Mouse (Mus musculus) midbrain, postnatal 0 days (tissue): ENCODE measurements around the gene Kcnma1. TPM values are rescaled to one million over a fixed set of nuclear protein-coding genes. Genes with fewer than 3 reads are reported as not detected.

ENCODE experiments used
- ATAC-seq: fragments of 200-750 bp; cut with Nextera tagmentation; 2 replicates; pipeline ENCODE4 v1.8.0; 2017; ENCODE audit warnings: moderate number of reproducible peaks, mild to moderate bottlenecking, moderate TSS enrichment, moderate library complexity; ENCODE audit not compliant: low FRiP score
- DNase-seq: peaks from one replicate; pipeline ENCODE4 v3.0.0-alpha.2; 2015; ENCODE audit warnings: low spot score
- H3K27ac ChIP-seq: fragments of 300-500 bp; sonication (generic); 2 replicates; pipeline ENCODE4 v1.5.1; 2014; ENCODE audit warnings: low read depth, mild to moderate bottlenecking, low read length, mixed read lengths
- H3K27me3 ChIP-seq: fragments of 300-500 bp; sonication (generic); 2 replicates; pipeline ENCODE4 v1.6.1; 2014; ENCODE audit warnings: low read length, control low read depth, mixed read lengths; ENCODE audit not compliant: insufficient read depth
- H3K36me3 ChIP-seq: fragments of 300-500 bp; sonication (generic); 2 replicates; pipeline ENCODE4 v1.6.1; 2014; ENCODE audit warnings: low read length, control low read depth, mixed read lengths; ENCODE audit not compliant: insufficient read depth
- H3K4me1 ChIP-seq: fragments of 300-500 bp; sonication (generic); 2 replicates; pipeline ENCODE4 v1.6.1; 2014; ENCODE audit warnings: mild to moderate bottlenecking, control low read depth, antibody characterized with exemption, low read length, mixed read lengths; ENCODE audit not compliant: insufficient read depth
- H3K4me2 ChIP-seq: fragments of 300-500 bp; sonication (generic); 2 replicates; pipeline ENCODE4 v1.6.1; 2014; ENCODE audit warnings: low read depth, mild to moderate bottlenecking, low read length, mixed read lengths; ENCODE audit not compliant: poor library complexity, severe bottlenecking
- H3K4me3 ChIP-seq: fragments of 300-500 bp; sonication (generic); 2 replicates; pipeline ENCODE4 v1.5.1; 2014; ENCODE audit warnings: low read depth, mild to moderate bottlenecking, low read length, moderate library complexity
- H3K9ac ChIP-seq: fragments of 300-500 bp; sonication (generic); replicated peaks from 2 replicates; pipeline ENCODE4 v1.6.1; 2014; ENCODE audit warnings: mild to moderate bottlenecking, low read length, moderate library complexity, mixed read lengths; ENCODE audit not compliant: poor library complexity, severe bottlenecking
- H3K9me3 ChIP-seq: fragments of 300-500 bp; sonication (generic); 2 replicates; pipeline ENCODE4 v1.6.1; 2016; ENCODE audit warnings: low read length, control low read depth
- CTCF ChIP-seq: IDR thresholded peaks from 2 replicates; pipeline ENCODE4 v1.5.1; 2016; ENCODE audit warnings: antibody characterized with exemption, mild to moderate bottlenecking
- WGBS: fragments of 180-500 bp; shearing (Covaris S2); extraction: QIAGEN DNeasy Blood & Tissue Kit; methylation state at CpG from one replicate; pipeline ENCODE4 v1.1.7; 2014; 5-methylcytosine and 5-hydroxymethylcytosine counted together
- polyA plus RNA-seq: library from polyadenylated mRNA; unstranded; fragments of >200 nt; fragmentation: Nextera tagmentation; extraction: Ambion mirVana; gene quantifications from 2 replicates; pipeline ENCODE4 v1.2.1, GENCODE M21; 2015
- total RNA-seq: library from RNA; depleted of rRNA; stranded (reverse); fragments of >200 nt; gene quantifications from 2 replicates; pipeline ENCODE4 v1.2.3, GENCODE M21; 2014

The Kcnma1 gene
- total and polyA plus RNA-seq, 2 experiments from 2014 or later: 20.6 to 45.7 TPM

DNA sequence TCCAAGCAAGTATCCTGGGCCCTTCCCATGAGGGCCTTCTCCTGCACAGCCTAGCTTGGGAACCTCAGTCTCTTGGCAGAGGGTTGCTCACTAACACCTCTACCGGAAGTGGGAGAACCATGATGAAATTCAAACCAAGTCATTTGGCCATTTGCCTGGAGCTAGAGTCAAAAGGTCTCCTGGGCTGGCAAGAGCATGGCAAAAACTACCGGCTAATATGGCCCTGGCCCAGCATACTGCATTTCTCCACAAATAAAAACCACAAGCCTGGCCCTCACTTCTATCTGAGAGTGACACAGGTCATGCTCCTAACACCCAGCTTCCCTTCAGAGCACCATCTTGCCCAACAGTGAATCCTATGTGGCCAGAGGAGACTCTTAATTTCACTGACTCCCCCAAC is 159.3 kb downstream of the Kcnma1 start:
- ATAC-seq (no peak), DNase-seq (no peak)
- Histone ChIP-seq H3K9ac (no peak overlapping the region), H3K4me2 (no peak overlapping the region), H3K36me3 (no peaks in the 10 kb centered on the region), H3K4me3 (no peak overlapping the region), H3K27me3 (no peaks in the 10 kb centered on the region), H3K9me3 (no peaks in the 10 kb centered on the region), H3K4me1 (0 out of 2 replicates have a peak, but pooled peaks cover 5% of the 10 kb centered on the region), H3K27ac (no peak overlapping the region)
- no peak for TF ChIP-seq CTCF
- 86% methylated on average over 2 of the region's 2 CpGs for WGBS

DNA sequence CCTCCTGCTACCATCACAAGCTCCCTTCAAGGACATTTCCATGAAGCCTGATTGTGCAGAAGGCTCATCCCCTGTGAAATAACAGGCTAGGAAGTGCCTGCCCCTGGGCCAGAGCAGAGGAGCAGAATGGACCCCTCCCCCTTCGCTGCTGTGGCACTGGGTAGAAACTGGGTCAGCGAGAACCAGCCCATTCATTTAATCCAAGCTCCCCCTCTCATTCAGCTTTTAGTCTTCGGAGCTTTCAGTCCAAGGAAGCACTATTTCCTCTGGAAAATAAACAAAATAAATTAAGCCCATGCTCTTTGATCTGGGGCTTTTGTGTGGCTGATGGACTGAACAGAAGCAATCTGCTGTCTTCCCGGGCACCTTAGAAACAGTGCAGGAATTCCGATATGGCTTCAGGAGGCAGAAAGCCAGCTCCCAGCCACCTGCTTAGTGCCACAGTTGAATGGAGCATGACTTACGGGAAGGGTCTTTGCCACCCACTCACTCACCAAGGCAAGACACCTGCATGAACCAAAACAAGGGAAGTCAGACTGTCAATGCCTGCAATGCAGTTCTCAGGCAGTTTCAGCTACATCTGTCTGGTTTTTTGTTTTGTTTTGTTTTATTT is 165.7 kb downstream of the Kcnma1 start:
- DNase-seq: peak; percentile 65
- Histone ChIP-seq H3K9ac (no peak overlapping the region), H3K27me3 (no peaks in the 10 kb centered on the region), H3K4me2 (0 out of 2 replicates have a peak overlapping the region, but pooled peaks have one; percentile 9), H3K36me3 (no peaks in the 10 kb centered on the region), H3K4me3 (no peak overlapping the region), H3K4me1 (peaks cover 22% of the 10 kb centered on the region), H3K27ac (peak overlapping the region; percentile 72), H3K9me3 (no peaks in the 10 kb centered on the region)
- WGBS: 10% methylated on average over 6 of the region's 6 CpGs
- peak; percentile 73 for ATAC-seq
- no peak for TF ChIP-seq CTCF

DNA sequence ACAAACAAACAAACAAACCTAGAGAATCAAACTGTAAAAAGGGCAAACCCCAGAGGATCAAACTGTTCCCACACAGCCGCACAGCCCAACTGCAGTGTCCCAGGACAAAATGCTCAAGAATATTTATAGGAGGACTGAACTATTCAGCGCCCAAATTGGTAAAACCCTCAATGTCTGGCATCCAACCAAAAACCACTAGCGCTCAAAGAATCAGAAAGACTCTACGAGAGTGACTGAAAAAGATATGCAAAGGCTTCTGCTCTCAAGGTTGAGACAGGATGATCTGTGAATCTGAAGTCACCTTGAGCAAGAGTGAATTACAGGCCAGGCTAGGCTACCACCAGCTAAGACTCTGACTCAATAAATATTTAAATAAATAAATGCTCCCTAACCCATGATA is 167.6 kb downstream of the Kcnma1 start:
- Histone ChIP-seq H3K27ac (no peak overlapping the region), H3K4me3 (no peak overlapping the region), H3K36me3 (no peaks in the 10 kb centered on the region), H3K4me2 (no peak overlapping the region), H3K9me3 (no peaks in the 10 kb centered on the region), H3K27me3 (no peaks in the 10 kb centered on the region), H3K4me1 (peaks cover 19% of the 10 kb centered on the region), H3K9ac (no peak overlapping the region)
- 86% methylated on average over 4 of the region's 4 CpGs for WGBS
- no peak for TF ChIP-seq CTCF
- ATAC-seq (no peak), DNase-seq (no peak)

DNA sequence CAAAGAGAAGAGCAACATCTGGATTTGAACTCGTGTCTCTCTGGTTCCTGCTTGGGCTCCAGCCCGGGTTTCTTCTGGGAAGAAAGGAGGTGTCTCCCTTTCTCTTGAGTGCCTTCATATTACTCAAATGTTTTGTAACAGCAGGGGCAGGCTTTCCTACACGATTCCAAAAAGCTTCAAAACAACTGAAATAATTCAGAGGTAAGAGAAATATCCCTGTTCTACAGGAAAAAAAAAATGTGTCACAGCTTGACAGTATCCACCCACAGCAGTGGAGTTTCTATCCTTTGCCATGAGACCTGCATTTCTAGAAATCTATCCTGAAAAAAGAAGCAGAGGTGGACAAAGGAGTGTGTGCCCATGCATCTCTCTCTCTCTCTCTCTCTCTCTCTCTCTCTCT is 172.3 kb downstream of the Kcnma1 start:
- Histone ChIP-seq H3K4me3 (no peak overlapping the region), H3K4me1 (no peaks in the 10 kb centered on the region), H3K36me3 (no peaks in the 10 kb centered on the region), H3K9ac (no peak overlapping the region), H3K27ac (no peak overlapping the region), H3K9me3 (no peaks in the 10 kb centered on the region), H3K4me2 (no peak overlapping the region), H3K27me3 (no peaks in the 10 kb centered on the region)
- no peak for TF ChIP-seq CTCF
- no peak for DNase-seq
- WGBS: 73% methylated on average over 3 of the region's 3 CpGs
- no peak for ATAC-seq

DNA sequence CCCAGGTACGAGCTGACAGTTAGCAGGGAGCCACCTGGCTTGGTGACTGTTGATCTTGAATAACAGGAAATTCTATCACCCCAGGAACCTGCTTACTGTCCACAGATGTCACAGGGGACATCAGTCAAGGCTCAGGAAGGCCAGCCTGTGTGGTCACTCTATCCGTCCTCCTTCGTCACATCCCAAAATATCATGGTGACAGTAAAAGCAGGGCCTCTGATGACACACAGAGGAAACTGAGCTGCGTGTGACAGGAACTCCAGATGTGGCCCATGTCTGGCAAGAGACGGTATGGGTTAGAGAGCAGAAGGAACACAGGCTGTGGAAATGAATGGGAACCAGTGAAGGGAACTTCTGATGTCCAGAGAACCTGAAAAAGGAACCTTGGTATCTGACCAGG is 174.7 kb downstream of the Kcnma1 start:
- DNase-seq: no peak
- Histone ChIP-seq H3K27ac (no peak overlapping the region), H3K9ac (no peak overlapping the region), H3K27me3 (no peaks in the 10 kb centered on the region), H3K4me2 (no peak overlapping the region), H3K4me1 (peaks cover 3% of the 10 kb centered on the region; the same call in 1 of the 2 replicates), H3K4me3 (no peak overlapping the region), H3K9me3 (no peaks in the 10 kb centered on the region), H3K36me3 (no peaks in the 10 kb centered on the region)
- WGBS: 82% methylated on average over 5 of the region's 5 CpGs
- TF ChIP-seq CTCF: no peak
- no peak for ATAC-seq

DNA sequence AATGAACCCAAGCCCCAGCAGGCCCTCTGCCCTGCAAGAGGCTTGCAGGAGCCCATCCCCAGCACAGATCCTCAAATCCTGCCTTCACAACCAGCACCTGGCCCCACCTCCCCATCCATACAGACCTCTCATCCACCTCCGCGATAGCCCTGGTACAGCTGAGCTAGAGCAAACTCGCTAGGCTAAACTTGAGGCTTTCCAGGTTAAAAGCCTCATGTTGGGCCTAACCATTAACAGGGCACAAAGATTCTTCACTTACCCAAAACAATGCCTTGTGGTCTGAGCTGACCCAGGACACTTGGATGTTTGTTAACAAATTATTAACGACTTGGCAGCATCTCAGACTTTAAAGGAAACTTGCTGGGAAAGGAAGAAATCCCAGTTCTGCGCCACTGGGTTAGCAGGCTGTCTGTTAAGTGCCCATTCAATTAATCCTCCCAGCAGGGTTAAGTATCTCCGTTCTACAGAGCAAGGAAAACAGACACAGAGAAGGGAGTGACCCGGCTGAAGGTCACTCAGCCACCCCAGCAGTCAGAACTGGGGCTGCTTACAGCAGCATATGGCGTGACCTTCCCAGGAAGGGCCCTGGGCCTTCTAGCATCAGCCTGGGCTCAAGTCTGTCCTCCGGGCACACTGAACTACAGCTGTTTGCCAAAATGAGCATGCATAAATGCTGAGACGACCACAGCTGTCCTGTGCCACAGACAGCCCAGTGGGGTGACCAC is 178.7 kb downstream of the Kcnma1 start:
- no peak for ATAC-seq
- Histone ChIP-seq H3K9me3 (no peaks in the 10 kb centered on the region), H3K27ac (no peak overlapping the region), H3K9ac (no peak overlapping the region), H3K4me3 (no peak overlapping the region), H3K4me2 (no peak overlapping the region), H3K36me3 (no peaks in the 10 kb centered on the region), H3K27me3 (no peaks in the 10 kb centered on the region), H3K4me1 (peaks cover 10% of the 10 kb centered on the region)
- TF ChIP-seq CTCF: no peak
- peak; percentile 27 for DNase-seq
- 28% methylated on average over 10 of the region's 10 CpGs for WGBS
